Mouse (Mus musculus) CH12.LX (cell line): ENCODE measurements around the gene Ralgapb. TPM values are rescaled to one million over a fixed set of nuclear protein-coding genes. Genes with fewer than 3 reads are reported as not detected.

Source experiments
- DNase-seq: peaks from one replicate; pipeline ENCODE4 v3.0.0-alpha.2; 2013; ENCODE audit errors: extremely low read depth
- H3K27ac ChIP-seq: 2 replicates; pipeline ENCODE4 v1.5.1; 2012; ENCODE audit warnings: low read depth, mild to moderate bottlenecking, control low read depth, moderate library complexity; ENCODE audit not compliant: insufficient read depth
- H3K27me3 ChIP-seq: replicated peaks from 2 replicates; pipeline ENCODE3; 2012; ENCODE audit warnings: inconsistent platforms
- H3K36me3 ChIP-seq, 2 experiments: replicated peaks in 1 of 2; 2 replicates each; pipeline versions ENCODE3 to v1.6.1; 2012; ENCODE audit warnings: inconsistent platforms in 1 of 2, low read length in 1 of 2, mild to moderate bottlenecking in 1 of 2, mixed read lengths in 1 of 2, moderate library complexity in 1 of 2; ENCODE audit not compliant: control insufficient read depth in 1 of 2, insufficient read depth in 1 of 2
- H3K4me1 ChIP-seq, 2 experiments: 2 replicates each; pipeline ENCODE4 v1.6.1; 2012; ENCODE audit warnings: inconsistent platforms in 1 of 2, moderate library complexity in 1 of 2; ENCODE audit not compliant: insufficient read depth in 2 of 2, control insufficient read depth in 1 of 2
- H3K4me2 ChIP-seq: 2 replicates; pipeline ENCODE4 v1.6.1; 2012; ENCODE audit warnings: low read depth, mild to moderate bottlenecking, control low read depth; ENCODE audit not compliant: poor library complexity, insufficient read depth, severe bottlenecking
- H3K4me3 ChIP-seq, 3 experiments: fragments of 150-350 bp in 1 of 3; sonication (generic) in 1 of 3; replicated peaks in 1 of 3; 2 replicates each; pipeline versions ENCODE3 to v1.5.1; 2011 to 2012; ENCODE audit warnings: low read depth in 2 of 3, low read length in 2 of 3, mild to moderate bottlenecking in 2 of 3, moderate library complexity in 2 of 3, control low read depth in 1 of 3, improper control_type of control experiment in 1 of 3, inconsistent platforms in 1 of 3, mixed read lengths in 1 of 3; ENCODE audit not compliant: poor library complexity in 1 of 3
- H3K79me2 ChIP-seq: replicated peaks from 2 replicates; pipeline ENCODE4 v1.6.1; 2012; ENCODE audit warnings: mild to moderate bottlenecking, moderate library complexity; ENCODE audit not compliant: control insufficient read depth, poor library complexity, insufficient read depth, severe bottlenecking; ENCODE audit errors: extremely low read depth
- H3K9ac ChIP-seq: 2 replicates; pipeline ENCODE4 v1.6.1; 2012; ENCODE audit warnings: low read depth, mild to moderate bottlenecking, control low read depth, moderate library complexity; ENCODE audit not compliant: insufficient read depth
- H3K9me3 ChIP-seq: replicated peaks from 2 replicates; pipeline ENCODE3; 2012; ENCODE audit warnings: low read length, inconsistent platforms, mixed read lengths
- BHLHE40 ChIP-seq: IDR thresholded peaks from 2 replicates; pipeline ENCODE4 v1.6.1; 2011; ENCODE audit warnings: mild to moderate bottlenecking, low read depth, low read length, improper control_type of control experiment
- CHD2 ChIP-seq: IDR thresholded peaks from 2 replicates; pipeline ENCODE4 v1.6.1; 2011; ENCODE audit warnings: low read length, improper control_type of control experiment
- EP300 ChIP-seq: IDR thresholded peaks from 2 replicates; pipeline ENCODE4 v1.6.1; 2011; ENCODE audit warnings: low read length, improper control_type of control experiment
- ETS1 ChIP-seq: conservative IDR thresholded peaks from 2 replicates; pipeline ENCODE4 v1.6.1; 2012; ENCODE audit warnings: low read depth, mild to moderate bottlenecking, inconsistent platforms, low read length, improper control_type of control experiment, moderate library complexity
- GABPA ChIP-seq: IDR thresholded peaks from 2 replicates; pipeline ENCODE4 v1.6.1; 2012; ENCODE audit warnings: low read depth, low read length, improper control_type of control experiment, inconsistent platforms; ENCODE audit not compliant: insufficient replicate concordance
- HCFC1 ChIP-seq: IDR thresholded peaks from 2 replicates; pipeline ENCODE4 v1.6.1; 2012; ENCODE audit warnings: low read depth, mild to moderate bottlenecking, inconsistent platforms, low read length, improper control_type of control experiment
- JUND ChIP-seq: conservative IDR thresholded peaks from 2 replicates; pipeline ENCODE4 v1.6.1; 2011; ENCODE audit warnings: low read depth, low read length, improper control_type of control experiment
- KAT2A ChIP-seq: IDR thresholded peaks from 2 replicates; pipeline ENCODE4 v1.6.1; 2012; ENCODE audit warnings: low read length, improper control_type of control experiment, inconsistent platforms; ENCODE audit not compliant: insufficient replicate concordance
- MAFK ChIP-seq: IDR thresholded peaks from 2 replicates; pipeline ENCODE4 v1.6.1; 2011; ENCODE audit warnings: low read length, improper control_type of control experiment; ENCODE audit not compliant: insufficient replicate concordance
- MAX ChIP-seq: IDR thresholded peaks from 2 replicates; pipeline ENCODE4 v1.6.1; 2011; ENCODE audit warnings: low read length, improper control_type of control experiment
- MAZ ChIP-seq: IDR thresholded peaks from 2 replicates; pipeline ENCODE4 v1.6.1; 2012; ENCODE audit warnings: low read depth, mild to moderate bottlenecking, inconsistent platforms, low read length, improper control_type of control experiment, moderate library complexity
- MXI1 ChIP-seq: IDR thresholded peaks from 2 replicates; pipeline ENCODE4 v1.6.1; 2011; ENCODE audit warnings: mild to moderate bottlenecking, low read depth, low read length, improper control_type of control experiment
- POLR2A ChIP-seq: IDR thresholded peaks from 2 replicates; pipeline ENCODE4 v1.6.1; 2011; ENCODE audit warnings: low read depth, mild to moderate bottlenecking, improper control_type of control experiment, low read length
- RAD21 ChIP-seq: IDR thresholded peaks from 2 replicates; pipeline ENCODE4 v1.6.1; 2011; ENCODE audit warnings: low read depth, mild to moderate bottlenecking, low read length, improper control_type of control experiment, moderate library complexity
- RCOR1 ChIP-seq: conservative IDR thresholded peaks from 2 replicates; pipeline ENCODE4 v1.6.1; 2012; ENCODE audit warnings: low read depth, mild to moderate bottlenecking, inconsistent platforms, low read length, improper control_type of control experiment
- SIN3A ChIP-seq: IDR thresholded peaks from 2 replicates; pipeline ENCODE4 v1.6.1; 2012; ENCODE audit warnings: low read length, improper control_type of control experiment, inconsistent platforms
- TBP ChIP-seq: conservative IDR thresholded peaks from 2 replicates; pipeline ENCODE4 v1.6.1; 2011; ENCODE audit warnings: low read depth, low read length, improper control_type of control experiment
- TCF12 ChIP-seq: IDR thresholded peaks from 2 replicates; pipeline ENCODE4 v1.6.1; 2014; ENCODE audit warnings: low read depth, mild to moderate bottlenecking, inconsistent platforms, low read length, improper control_type of control experiment
- UBTF ChIP-seq: IDR thresholded peaks from 2 replicates; pipeline ENCODE4 v1.6.1; 2012; ENCODE audit warnings: low read depth, mild to moderate bottlenecking, inconsistent platforms, low read length, improper control_type of control experiment, moderate library complexity
- USF2 ChIP-seq: conservative IDR thresholded peaks from 2 replicates; pipeline ENCODE4 v1.6.1; 2011; ENCODE audit warnings: low read depth, low read length, improper control_type of control experiment
- dilution Hi-C: fragments of 300-500 bp; cut with MboI; formaldehyde crosslinking; loops from 2 replicates; pipeline ENCODE4 v1.14.3; 2020; ENCODE audit warnings: low sequenced_read_pairs; ENCODE audit not compliant: extremely low pct_unique_long_range_greater_than_20kb, extremely low pct_ligation_motif_present
- in situ Hi-C: fragments of 300-500 bp; cut with MboI; formaldehyde crosslinking; loops from 3 replicates; pipeline ENCODE4 v1.14.3; 2019; ENCODE audit warnings: low sequenced_read_pairs, low pct_ligation_motif_present, low pct_unique_long_range_greater_than_20kb, mixed read lengths
- polyA plus RNA-seq: library from polyadenylated mRNA; unstranded; fragments of >175 nt; gene quantifications from 2 replicates; pipeline ENCODE4 v1.2.1, GENCODE M21; 2012; ENCODE audit warnings: low read depth; ENCODE audit not compliant: insufficient read length
- total RNA-seq, 2 experiments: library from RNA; depleted of rRNA; stranded (reverse); fragments of 300-350 nt in 1 of 2; fragments of >200 nt in 1 of 2; gene quantifications; 2 replicates each; pipeline ENCODE4 v1.2.3; 2012 to 2014

Ralgapb gene
- total and polyA plus RNA-seq, 3 experiments = 10.7 to 18.4 (median 12.9) TPM

- TF ChIP-seq HCFC1 (peak; percentile 47; the same call in 1 of the 2 replicates), MAFK (no peak), MAX (peak; percentile 32; the same call in 1 of the 2 replicates), GABPA (no peak), RCOR1 (no peak), SIN3A (no peak), TCF12 (peak; percentile 57; the same call in 1 of the 2 replicates)
- TF ChIP-seq, all 38 proteins: peak for 12
These were observed 30.1 kb upstream of the Ralgapb start (continued) for GRCm38 (mm10) chr2:158379354-158380078.

- Histone ChIP-seq H3K79me2 (no peaks in the 10 kb centered on the region), H3K27ac (no peak overlapping the region), H3K9ac (no peak overlapping the region), H3K4me3 (no peak overlapping the region), H3K27me3 (peaks cover 5% of the 10 kb centered on the region), H3K4me2 (no peak overlapping the region), H3K36me3 (no peaks in the 10 kb centered on the region), H3K4me1 (no peaks in the 10 kb centered on the region; a peak in 1 of 4 replicates), H3K9me3 (no peaks in the 10 kb centered on the region)
- no peak for DNase-seq
- dilution Hi-C loops (no loop called here), in situ Hi-C loops (no loop called here)
- no peak for TF ChIP-seq RAD21
- TF ChIP-seq MAZ = no peak
- TF ChIP-seq JUND = no peak
- TF ChIP-seq MXI1 = no peak
- no peak for TF ChIP-seq MAX
- TF ChIP-seq USF2 = no peak
- TF ChIP-seq TBP = no peak
- no peak for TF ChIP-seq ETS1
- TF ChIP-seq BHLHE40 = no peak
- no peak for TF ChIP-seq EP300
- TF ChIP-seq POLR2A = no peak
- TF ChIP-seq CHD2 = no peak
- no peak for TF ChIP-seq UBTF
These were observed 23.6 kb upstream of the Ralgapb start for GRCm38 (mm10) chr2:158386072-158386471.

- Histone ChIP-seq H3K36me3 (no peaks in the 10 kb centered on the region), H3K4me1 (no peaks in the 10 kb centered on the region; a peak in 1 of 4 replicates), H3K9me3 (no peaks in the 10 kb centered on the region), H3K4me3 (no peak overlapping the region), H3K27me3 (no peaks in the 10 kb centered on the region), H3K27ac (no peak overlapping the region), H3K4me2 (no peak overlapping the region), H3K79me2 (no peaks in the 10 kb centered on the region), H3K9ac (no peak overlapping the region)
- TF ChIP-seq HCFC1 (no peak), RCOR1 (no peak), RAD21 (no peak), KAT2A (no peak), MAZ (no peak)
- dilution Hi-C loops = no loop called here
- in situ Hi-C loops = no loop called here
- DNase-seq = no peak
These were observed 20.2 kb upstream of the Ralgapb start for GRCm38 (mm10) chr2:158389421-158389820.
